Mouse (Mus musculus) retina, adult 2 months (tissue): ENCODE data around the gene Rasgrp2.

Source experiments
- DNase-seq: peaks from one replicate; pipeline ENCODE4 v3.0.0-alpha.2; 2012; ENCODE audit warnings: low read depth, low spot score

Rasgrp2 gene

DNA sequence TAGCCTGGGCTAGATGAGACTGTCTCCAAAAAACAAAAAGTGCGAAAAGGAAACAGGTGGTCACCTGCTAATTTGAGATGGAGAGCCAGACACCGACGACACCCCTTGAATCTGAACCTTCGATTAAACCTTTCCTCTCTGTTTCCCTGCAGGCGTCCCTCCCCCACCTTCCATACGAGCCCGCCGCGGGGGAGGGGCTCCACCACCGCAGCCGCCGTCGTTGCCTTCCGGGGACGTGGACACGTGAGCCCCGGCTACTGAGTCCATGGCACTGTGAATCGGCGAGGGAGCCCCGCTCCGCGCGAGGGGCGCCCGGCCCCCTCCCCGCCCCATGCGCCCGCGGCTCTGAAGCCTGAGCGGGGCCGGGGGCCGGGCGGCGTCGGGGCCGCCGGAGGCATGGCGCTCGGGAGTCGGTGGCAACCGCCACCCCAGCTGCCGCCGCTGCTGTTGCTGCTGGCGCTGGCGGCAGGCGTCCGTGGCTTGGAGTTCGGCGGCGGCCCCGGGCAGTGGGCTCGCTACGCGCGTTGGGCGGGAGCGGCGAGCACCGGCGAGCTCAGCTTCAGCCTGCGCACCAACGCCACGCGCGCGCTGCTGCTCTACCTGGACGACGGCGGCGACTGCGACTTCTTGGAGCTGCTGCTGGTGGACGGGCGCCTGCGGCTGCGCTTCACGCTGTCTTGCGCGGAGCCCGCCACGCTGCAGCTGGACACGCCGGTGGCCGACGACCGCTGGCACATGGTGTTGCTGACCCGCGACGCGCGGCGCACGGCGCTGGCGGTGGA, 28.7 kb downstream of the Rasgrp2 start:
- no peak for DNase-seq

DNA sequence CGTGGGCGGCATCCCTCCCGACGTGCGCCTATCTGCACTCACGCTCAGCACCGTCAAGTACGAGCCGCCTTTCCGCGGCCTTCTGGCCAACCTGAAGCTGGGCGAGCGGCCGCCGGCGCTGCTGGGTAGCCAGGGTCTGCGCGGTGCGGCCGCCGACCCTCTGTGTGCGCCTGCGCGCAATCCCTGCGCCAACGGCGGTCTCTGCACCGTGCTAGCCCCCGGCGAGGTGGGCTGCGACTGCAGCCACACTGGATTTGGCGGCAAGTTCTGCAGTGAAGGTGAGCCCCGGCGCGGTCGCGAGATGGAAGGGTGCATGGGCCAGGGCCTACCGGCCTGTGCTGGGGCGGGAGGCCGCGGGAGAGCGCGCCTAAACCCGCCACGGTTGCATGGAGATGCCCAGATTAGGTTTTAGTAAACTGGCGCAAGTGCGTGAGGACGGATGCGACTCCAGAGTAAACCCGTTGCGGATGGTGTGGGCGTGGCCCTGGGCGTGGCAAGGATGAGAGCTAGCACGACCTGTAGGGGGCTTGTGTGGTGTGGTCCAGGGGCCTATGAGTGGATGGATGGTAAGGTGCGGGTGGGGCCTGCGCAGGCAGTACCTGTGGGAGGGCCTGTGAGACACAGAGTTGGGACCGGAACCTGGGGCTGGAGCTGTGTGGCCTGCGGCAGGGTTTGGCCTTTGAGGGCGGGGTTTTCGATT, 29.5 kb downstream of the Rasgrp2 start:
- DNase-seq = no peak

DNA sequence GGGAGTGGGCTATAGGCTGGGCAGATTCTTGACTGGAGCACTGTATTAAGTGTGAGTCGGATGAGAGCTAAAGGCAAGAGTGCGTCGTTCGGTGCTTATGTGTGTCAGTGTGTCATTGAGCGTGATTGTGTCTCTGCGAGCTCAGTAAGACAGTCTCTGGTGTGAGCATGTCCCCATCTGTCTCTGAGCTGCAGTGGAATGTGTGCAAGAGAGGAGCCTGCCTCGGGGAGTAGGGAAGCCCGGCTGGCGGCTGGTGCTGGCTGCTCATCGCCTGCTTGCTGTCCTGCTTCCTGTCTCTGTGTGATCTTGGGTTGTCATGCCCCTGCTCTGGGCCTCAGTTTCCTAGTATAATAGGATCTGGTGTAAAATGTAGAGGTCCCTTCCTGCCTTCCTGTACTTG, 43.9 kb downstream of the Rasgrp2 start:
- DNase-seq = no peak

DNA sequence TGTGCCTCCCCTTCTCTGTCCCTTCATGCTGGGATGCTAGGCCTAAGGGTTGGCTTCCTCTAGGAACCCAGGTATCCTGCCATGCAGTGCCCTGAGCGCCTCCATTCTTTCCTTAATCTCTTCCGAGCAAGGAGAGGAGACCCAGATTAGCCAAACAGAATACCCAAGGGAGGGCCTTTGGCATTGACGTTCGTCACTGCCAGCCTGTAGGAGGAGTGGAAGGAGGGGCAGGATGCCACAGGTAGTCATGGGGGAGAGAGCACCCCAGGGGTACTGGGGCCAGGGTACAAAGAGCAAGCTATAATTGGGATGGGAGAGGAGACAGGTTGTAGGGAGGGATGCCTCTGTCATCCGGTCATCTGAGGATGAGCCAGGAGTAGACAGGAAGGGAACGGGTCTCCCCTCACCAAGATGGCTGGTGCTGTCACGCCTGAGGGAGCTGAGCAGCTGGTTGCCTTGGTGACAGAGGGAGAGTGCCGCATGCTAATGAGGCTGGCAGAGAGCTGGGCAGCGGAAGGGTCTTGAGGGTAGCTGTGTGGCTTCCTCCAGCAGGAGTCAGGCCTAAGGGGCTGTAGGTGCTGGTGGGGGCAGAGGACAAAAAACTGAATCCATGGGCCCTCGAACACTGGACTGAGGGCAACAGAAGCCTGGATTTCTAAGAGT, 46.8 kb downstream of the Rasgrp2 start:
- DNase-seq = no peak

DNA sequence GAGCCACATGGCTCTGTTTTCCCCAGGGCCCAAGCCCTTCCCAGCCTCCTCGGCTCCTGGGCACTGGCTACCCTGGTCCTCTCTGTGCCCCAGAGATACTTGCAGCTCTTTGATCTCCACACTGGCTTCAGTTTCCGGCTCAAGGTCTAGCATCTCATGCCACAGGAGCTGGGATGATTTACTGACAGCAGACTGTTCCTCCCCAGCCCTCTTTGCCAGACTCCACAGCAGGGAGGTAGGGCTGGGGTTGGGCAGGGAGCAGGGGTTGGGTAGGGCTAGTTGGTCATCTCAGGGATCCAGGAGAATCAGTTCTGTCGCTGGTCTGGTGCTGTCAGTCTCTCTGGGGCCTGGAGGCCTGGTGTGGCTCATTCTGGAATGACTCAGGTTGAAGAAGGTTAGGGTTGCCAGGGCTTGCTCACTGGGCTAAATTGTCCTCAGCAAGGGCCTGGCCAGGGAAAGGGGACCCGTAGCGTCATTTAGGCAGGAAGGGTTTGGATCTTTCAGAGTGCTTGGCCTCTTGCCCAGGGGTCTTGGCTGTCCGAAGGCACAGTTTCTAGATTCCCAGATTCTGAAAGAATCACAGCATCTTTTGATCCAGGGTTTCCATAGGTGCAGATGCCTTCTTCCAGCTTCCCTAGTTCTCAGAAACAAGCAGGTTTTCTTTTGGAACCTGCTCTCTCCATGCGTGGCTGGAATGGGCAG, 47.7 kb downstream of the Rasgrp2 start:
- DNase-seq = no peak

DNA sequence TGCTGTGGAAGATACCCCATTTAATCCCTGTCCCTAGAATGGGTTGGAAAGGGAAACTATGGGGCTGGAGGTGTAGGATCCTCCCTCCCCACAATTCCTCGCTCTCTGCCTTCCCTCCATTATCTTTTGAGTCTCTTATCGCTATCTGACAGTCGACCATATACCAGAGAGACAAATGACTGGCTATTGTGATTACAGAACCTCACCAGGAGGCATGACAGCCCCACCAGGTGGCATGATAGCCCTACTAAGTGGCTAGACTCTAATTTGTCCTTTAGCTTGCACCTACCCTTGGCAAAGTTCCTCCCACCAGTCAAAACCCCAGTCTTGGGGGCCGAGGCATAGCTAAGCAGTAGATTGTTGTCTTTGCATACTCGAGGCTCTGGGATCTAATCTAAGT, 49.6 kb downstream of the Rasgrp2 start:
- no peak for DNase-seq

DNA sequence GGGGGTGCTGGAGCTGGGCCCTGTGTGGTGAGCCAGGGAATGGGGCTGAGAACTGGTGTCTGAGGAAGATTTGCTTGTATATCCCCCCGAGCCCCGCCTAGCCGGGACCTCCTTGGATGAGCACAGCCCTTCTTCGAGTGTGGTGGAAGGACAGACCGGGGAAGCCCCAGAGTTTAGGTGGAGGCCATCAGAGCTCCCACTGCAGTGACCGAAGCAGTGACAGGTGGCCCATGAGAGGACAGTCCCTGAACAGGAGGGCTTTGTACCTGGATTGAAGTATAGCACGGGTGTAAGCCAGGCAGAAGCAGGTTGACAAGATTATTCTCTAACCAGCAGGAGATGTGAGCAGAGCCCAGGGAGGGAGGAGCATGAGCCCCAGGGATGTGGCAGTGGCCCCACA, 50.7 kb downstream of the Rasgrp2 start:
- no peak for DNase-seq

DNA sequence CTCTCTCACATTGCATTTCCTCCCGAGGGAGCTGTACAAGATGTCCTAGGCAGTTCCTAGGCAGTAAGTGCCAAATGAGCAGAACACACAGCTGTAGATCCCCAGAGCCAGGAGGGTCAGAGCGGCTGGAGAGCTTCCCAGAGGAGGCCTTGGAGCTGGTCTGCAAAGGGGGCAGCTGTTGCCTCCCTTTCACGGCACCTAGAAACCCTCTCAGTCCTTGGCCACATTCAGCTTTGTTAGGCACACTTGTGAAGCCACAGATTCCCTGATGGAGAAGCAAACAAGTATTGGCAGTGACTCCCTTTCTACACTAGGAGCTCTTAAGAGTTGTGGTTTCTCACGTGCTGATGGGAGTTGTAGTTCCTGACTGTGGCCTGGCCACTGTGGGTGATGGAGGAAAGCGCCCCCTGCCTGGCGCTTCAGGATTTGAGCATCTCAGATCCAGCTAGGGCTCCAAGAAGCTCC, 52.9 kb downstream of the Rasgrp2 start:
- DNase-seq = peak; percentile 67

DNA sequence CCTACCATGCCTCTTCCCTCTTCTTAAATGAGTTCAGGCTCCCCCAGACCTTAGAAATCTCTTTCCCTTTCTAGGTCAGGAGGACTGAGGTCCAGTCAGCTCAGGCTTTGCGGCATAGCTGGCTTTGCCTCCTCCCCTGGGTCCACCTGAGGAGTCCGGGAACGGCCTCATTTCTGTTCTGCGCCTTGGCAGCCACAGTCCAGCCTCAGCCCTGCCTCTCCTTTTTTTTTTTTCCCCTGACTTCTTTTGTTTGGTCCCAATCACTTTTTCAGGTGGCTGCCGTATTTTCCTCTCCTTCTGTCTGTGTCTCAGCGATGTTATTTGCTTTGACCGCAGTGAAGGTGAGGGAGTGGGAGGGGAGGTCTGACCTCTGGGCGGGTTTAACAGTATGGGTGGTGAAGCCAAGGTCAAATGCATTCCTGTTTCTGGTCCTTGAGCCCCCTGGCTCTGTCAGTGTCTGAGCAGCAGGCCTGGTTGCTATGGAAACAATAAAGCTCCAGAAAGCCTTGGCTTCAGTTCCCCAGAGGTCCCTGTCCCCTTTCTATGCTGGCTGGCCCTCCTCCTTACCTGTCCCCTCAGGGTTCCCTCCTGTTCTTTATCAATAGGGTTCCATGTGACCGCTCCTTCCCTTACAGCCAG, 53.7 kb downstream of the Rasgrp2 start:
- no peak for DNase-seq

DNA sequence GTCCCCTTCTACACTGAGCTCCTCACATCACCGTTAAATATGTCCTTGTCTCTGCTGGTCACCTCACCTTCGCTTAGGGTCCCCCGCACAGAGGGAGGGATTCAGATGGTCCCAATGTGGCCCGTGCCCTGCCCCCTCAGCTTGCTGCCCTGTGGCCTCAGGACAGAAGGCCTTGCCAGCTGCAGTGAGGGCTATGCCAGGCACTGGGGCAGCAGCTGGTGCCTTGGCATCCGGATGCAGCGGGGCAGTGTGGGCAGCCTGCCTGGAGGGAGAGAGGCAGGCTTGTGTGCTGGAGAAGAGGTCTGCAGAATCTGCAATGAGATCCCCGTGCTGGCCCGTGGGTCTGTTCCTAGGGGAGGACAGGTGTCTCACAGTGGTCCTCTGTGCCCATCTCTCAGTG, 54.2 kb downstream of the Rasgrp2 start:
- no peak for DNase-seq

DNA sequence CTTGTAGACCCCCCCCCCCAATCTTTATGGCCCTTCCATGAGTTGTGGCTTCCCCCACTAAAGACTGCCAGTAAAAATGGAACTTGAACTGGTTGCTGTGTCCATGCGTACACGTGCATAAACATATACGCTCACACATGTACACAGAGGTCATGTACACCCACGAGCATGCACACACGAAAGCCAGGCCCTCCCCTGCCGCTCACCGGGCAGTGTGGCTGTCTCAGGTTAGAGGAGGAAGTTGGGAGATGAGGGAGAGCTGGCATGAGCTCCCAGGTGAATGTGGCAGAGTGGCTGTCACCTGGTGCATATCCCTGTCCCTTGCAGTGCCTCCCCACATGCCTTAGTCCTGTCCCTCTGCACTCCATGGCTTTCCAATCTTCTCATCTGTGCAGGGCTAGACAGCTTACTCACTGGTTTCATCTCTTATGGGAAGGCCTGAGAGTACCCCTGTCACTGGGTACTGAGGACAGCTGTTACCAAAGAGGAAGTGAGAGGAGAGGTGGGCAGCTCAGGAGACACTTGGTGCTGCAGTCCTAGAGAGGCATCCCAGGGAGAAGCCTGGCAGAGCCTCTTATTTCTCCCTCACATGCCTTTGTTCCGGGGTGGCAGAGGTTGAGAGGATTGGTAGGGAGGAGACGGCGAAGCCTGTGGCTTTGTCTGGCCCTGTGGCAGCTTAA, 55.0 kb downstream of the Rasgrp2 start:
- DNase-seq = no peak

DNA sequence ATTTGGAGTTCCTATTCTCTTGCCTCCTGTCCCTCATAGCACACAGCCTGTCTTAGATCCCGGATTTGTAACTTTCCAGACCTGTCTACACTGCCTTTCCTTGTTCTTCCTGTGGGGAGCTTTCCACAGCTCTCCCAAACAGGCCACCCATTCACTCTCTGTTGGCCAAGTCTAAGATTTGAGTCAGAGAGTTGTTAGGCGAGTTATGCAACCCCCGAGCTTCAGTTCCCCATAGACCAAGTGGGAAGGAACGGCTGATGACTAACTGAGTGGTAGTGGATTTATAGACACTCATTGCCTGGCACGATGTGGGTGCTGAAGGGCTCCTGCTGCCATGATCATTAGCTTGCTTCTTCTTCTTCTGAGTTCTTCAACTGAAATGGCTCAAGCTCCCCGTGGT, 60.4 kb downstream of the Rasgrp2 start:
- DNase-seq = no peak

DNA sequence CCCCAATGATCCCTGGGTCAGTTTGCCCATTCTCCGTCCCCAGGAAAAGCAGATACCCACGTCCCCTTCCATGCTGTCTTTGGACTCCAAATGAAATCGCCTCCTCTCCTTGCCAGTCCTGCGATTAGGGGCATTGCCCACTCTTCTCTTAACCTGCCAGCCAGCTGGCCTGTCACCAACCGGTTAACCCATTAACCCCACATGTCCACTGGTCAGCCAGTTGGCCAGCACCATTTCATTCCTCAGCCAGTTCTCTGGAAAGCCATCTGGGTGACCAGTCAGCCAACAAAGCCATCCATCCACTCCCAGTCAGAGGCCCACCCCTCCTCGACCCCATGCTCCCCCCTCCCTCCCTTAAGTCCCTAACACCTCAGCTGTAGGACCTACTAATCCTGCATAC, 63.7 kb downstream of the Rasgrp2 start:
- DNase-seq = no peak

DNA sequence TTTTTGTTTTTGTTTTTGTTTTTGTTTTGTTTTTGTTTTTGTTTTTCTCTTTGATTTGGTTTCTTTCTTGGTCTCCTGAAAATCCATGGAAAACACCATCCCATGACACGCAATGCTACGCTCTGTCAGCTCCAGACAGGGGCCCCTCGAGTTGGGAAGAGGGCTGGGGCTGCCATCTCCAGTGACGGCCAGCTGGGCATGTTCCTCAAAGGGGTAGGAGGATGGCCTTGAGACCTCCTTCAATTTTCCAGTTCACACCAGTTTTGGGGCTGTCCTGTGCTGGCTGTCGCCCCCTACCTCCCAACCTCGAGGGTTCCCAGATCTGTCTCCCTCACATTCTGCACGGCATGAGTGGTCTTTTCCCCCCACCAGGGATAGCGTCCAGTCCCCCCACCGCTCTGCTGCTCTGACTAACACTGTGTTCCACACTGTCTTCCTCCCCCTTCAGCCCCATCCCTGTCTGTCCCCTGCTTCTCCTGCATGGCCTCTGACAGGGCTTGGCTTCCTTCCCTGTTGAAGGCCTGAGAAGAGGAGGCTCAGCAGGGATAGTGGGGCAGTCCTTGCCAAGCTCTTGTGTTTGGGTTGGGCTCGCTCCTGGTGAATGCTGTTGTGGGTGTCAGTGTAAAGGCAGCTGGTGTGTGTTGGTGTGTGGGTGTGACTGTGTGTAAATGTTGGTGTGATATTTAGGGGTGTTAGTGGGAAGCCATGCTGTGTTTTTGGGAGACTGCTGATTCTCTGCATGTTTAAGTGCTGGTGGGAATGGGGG, 65.3 kb downstream of the Rasgrp2 start:
- no peak for DNase-seq
